Mouse (Mus musculus) kidney, adult 9 months (tissue): Measurements from ENCODE around the gene Lingo1.
A peak's percentile ranks its signal among the peaks of the same experiment; 100 is the strongest.

Experiments
- DNase-seq: peaks from one replicate; pipeline ENCODE4 v3.0.0; 2022

Gene Lingo1

DNA sequence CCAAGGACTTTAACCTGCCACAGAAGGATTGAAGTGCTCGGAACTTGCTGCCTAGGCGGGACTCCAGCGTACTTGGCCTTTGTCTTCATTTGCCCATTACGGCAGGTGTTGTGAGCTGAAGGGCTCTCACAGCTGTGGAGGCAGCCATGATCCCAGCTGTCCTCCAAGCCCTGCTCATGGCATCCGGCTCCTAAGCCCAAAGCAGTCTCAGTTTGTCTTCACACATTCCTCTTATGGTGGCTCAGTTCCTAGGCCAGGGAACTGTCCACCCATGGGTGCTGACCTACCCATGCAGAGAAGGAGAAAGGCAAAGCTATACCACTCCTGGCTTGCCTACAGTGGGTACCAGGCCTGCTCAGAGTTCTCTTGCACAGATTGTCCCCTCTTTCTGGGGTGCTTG is 132.1 kb downstream of the Lingo1 start:
- no peak for DNase-seq

GRCm38 (mm10) chr9:56662946-56663345 is 133.3 kb downstream of the Lingo1 start:
- no peak for DNase-seq

DNA sequence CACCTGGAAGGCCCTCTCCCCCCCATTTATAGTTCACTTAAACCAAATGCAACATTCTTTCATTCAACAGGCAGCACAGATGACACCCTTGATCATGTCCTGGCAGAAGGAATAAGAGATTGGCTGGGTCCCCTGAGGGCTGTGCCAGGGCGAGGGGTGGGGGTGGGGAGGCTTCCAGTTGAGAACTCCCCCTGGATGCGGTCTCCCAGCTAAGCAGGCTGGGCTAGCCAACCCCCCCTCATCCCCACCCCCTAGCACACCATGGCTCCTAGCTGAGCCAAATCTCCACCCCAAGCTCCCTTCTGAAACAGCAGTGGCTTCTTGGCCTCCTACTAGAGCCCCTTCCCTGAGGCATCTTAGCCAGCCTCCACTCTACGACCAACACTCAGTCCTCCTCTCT is 133.9 kb downstream of the Lingo1 start:
- no peak for DNase-seq

DNA sequence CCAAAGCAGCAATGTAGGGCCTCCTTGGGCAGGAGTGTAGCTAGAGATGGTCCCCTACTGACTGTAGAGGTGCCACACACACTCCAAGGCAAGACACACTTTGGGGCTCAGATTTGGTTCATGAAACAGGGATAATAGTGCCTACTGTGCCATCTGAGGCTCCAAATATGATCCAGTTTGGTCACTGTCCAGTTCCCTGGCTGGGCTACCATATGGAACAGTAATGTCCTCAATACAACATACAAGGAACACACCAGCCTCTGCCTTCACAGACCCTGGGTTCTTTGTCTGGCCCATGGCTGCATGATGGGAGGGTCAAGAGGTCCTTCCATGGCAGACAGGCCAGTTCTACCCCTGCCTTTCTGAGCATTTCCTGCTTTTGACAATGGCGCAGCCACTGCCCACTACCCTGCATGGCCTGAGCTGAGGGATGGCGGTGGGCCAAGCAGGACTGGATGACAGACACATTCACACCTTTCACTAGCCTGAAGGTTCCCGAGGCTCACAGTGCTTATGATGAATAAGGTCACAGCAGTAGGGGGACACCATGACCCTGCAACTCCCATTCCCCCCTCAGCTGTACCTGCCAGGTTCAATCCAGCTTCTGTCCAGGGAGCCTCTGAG is 134.9 kb downstream of the Lingo1 start:
- DNase-seq, result no peak

DNA sequence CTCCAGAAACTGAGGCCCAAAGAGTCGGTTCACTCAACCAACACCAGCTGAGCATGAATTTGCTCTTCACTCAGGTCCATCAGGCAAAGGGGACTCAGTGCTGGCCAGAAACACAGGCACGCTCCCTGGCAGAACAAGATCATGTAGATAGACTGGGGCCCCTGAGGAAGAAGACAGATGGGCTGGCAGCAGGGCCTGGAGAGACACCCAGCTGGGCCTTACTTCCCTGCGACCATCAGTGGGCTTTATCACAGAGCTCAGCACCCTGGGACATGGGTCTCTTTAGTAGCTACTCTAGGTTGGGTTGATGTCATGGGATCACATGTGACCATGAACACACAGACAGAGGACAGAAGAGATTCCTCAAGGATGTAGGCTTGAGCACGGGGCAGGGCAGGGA is 137.7 kb downstream of the Lingo1 start:
- no peak for DNase-seq

DNA sequence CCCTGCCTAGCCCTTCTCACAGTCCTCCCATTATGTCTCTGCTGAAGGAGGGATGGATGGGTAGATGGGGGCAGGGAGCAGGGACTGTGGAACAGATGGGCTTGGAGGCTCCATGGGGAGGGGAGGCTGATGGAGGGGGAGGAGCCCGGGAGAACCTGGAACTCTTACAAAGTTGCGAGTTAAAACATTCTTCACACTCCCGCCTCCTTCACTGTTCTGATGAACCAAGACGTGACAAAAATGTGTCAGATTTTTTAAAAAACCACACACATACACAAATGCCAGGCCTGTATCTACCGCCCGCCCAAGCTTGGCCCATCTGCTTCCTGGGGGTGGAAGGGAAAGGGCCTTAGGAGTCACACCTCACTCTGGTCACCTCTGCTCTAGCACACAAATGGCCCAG is 138.3 kb downstream of the Lingo1 start:
- no peak for DNase-seq

- no peak for DNase-seq
Observed at GRCm38 (mm10) chr9:56656766-56657542, 139.3 kb downstream of the Lingo1 start.

DNA sequence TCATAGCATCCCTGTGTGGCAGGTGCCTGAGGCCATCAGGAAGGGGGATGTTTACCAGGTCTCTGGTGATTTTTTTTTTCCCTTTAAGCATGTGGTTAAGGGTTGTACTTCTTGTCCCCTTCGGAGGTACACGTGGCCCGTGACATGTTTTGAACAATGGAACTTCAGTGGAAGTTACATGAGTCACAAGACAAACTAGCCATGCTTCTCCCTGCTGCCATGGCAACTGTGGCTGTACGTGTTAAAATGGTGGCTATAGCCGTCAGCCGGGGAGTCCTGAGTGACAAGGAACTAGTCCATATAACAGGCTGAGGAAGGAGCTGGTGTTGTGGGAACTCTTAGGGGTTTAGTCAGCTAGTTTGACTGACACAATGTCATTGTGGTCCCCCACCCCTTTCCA is 141.1 kb downstream of the Lingo1 start:
- no peak for DNase-seq

DNA sequence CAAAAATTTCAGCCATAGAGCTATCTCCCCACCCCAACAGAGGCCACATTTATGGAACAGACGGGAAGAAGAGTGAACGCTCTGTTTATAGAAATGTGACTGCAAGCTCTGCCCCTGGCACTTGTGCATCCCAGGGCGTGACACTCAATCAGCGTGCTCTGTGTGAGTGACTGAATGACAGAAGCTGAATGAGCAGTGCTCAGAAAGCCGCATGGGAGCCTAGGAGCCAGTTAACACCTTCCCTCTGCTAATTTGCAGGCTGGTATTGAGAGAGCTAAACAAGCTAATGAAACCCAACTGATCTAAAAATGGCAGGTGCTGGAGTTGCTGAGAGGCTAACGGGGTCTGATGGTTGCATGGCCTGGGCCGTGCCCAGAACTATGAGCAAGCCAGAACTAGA is 143.7 kb downstream of the Lingo1 start:
- no peak for DNase-seq

DNA sequence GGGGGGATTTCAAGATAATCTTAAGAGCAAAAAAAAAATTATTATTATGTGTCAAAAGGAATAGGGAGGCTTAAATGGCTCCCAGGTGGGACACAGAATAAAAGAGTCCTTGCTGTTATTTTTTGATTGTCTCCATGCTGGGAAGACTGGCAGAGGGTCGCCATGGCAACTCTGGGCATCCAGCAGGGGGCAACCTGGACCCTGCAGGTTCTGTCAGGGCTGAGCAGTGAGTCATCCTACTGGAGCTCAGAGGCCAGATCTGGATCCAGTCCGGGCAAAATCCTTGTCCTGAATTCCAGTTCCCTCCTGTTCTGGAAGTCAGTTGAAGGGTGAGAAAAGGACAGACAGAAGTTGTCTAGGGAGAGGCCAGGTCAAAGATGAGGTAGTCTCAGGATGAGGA is 144.7 kb downstream of the Lingo1 start:
- no peak for DNase-seq

DNA sequence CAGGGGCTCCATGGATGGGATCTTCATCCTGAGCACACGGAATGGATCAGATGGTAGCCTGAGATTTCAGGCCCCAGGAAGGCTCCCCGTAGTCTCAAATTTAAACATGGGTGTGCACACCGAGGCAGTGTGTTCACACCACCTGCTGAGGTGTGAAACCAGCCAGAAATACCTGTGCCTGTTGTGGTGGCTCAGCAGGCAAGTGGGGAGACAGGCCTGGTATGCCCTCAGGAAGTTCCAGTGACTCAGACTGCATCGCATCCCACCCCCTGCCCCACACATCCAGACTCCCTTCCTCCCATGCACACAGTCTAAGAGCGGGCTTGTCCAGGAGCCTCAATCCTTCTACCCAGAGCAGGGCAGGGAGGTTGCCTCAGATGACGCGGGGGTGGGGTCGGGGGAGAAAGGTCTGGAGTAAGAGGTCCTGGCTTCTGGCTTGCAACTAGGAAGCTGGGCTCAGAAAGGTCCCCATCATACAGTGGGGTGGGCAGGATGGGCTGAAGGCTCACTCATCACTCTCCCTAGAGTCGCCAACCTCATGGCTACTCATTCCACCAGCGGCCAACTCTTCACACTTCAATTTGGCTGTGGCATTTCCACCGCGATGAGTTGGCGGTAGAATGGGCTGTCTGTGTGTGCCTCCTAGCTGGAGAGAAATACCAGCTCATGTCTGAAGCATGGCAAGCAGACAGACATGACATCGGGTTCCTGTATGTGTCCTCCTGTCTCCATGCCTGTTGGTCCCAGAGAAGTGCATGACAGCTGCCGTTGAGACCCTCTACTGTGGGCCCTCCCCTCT is 149.8 kb downstream of the Lingo1 start:
- DNase-seq, result no peak

DNA sequence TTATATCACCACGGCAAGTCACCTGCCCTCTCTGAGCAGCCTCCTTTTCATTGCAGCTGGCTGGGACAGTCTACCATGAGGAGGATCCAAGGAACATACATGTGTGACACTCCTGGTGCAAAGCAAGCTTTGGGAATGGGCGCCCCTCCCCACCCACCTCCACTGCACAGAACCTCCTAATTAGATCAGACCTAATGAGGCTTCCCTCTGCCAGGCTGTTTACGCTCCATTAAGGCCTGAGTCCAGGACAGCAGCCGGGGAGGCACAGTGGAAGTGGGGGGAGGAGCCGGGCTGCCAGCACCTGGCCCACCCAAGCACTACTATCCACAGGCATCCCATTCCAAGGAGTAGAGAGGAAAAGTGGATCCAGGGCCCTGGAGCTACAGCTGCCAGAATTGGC is 152.8 kb downstream of the Lingo1 start:
- DNase-seq, result no peak

DNA sequence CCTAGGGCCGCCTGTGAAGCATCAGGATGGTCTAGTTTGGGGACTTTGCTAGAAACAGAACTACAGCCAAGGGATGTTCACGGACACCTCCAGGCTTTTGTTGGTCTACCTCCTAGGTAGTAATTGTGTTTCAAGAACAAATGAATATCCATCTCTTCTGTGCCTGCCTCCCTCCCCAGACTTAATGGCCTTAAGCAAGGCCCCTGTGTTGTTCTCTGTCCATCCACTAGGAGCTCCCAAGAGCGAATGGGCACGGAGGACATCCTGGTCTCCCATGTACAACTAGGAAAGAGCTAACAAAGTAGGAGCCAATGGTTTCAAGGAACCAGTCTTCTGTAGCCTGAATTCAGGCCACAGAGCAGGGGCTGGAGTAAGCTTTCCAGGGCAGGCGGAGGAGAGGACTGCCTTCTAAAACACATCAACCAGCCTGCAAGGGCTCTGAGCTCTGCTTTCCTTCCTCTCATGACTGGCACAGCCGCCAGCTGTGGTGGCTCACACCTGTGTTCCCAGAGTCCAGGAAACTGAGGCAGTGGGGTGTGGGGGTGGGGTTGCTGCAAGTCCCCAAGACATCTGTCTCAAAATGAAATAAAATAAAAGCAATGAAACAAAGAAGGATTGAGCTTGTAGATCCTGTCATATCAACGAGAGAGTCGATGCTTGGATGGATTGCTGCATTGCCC is 157.9 kb downstream of the Lingo1 start:
- peak; percentile 16 for DNase-seq

DNA sequence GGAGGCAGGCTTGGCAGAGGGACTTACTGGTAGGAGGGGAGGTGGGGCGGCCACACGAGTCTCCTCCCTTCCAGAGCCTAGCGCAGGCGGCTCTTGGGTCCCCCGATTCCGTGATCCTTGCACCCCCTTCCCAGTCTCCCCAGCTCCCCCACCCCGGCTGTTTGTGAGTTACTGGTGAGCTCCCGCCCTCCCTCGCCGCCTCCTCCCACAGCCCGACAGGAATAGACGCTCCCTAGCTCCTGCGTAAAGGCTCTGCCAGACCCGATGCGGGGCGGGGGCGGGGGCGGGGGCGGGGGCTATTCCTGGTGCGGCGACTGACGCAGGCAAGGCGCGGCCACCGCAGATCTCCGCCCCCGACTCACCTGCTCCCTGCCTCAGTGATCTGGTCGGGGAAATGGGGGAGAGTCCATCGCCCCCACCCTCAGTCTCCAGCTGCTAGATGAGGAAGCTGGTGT is 158.8 kb downstream of the Lingo1 start:
- DNase-seq, result no peak

GRCm38 (mm10) chr9:56636766-56637402 is 159.4 kb downstream of the Lingo1 start:
- no peak for DNase-seq

- peak; percentile 87 for DNase-seq
Observed at GRCm38 (mm10) chr9:56636214-56636613, 160.1 kb downstream of the Lingo1 start.

GRCm38 (mm10) chr9:56635498-56636121 is 160.7 kb downstream of the Lingo1 start:
- peak; percentile 9 for DNase-seq

DNA sequence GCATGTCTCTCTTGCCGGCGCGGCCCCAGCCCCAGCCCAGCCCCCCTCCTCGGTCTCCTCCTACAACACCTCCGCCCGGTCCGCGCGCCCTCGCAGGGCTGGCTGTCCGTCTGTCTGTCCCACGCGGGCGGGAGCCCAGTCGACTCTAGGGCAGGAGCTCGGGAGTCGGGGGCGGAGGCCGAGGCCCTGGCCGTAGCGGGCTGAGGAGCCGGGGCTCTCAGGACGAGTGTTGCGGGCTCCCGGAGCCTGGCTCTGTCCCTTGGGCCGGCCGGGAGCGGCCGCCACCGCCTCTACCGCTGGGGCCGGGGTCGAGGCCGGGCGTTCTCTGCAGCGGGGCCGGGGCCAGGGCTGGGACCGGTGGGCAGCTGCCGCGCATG is 161.2 kb downstream of the Lingo1 start:
- DNase-seq, result no peak

- DNase-seq, result no peak
Observed at GRCm38 (mm10) chr9:56634406-56635120, 161.7 kb downstream of the Lingo1 start.

DNA sequence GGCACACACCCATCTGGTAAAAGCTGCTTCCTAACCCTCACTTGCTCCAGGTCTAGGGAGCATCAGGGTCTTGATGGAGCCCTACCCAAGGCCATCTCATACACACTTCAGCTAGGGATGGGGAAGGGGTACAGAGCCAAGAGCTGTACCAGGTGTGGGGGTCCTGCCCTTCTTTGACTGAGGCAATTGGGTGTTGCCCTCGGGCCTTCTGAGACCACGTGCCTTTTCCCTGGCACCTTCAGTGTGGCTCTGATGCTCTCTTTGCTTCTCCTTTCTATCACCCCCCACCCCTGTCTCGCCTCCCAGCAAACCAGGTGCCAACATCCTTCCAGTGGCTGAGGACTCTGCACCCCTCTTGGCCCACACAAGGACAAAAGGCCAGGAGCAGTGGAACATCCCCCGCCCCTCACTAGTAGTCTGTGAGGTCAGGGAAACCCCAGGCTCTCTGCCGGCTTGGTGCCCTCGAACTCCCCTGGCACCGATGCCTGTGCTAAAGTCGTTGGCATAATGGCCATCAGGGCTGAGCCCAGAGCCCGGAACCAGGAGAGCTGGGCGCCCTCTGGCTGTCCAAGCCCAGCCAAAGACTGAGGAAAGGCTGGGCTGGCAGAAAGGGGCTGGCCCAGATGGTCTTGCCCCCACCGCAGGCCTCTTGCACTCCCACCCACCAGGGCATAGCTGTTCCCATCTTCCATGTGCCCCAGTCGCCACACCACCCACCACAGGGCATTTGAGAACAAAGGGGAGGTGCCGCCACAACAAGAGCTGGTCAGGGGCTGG is 162.6 kb downstream of the Lingo1 start:
- no peak for DNase-seq

- no peak for DNase-seq
Observed at GRCm38 (mm10) chr9:56630945-56631344, 165.3 kb downstream of the Lingo1 start.
